Mouse (Mus musculus): ENCODE measurements at regions not wholly inside any gene's neighbourhood (a gene's known extent, or its start where the extent isn't known, plus 50 kb on each side); places are given as distances from the start of the nearest gene placed in this dataset.

DNA sequence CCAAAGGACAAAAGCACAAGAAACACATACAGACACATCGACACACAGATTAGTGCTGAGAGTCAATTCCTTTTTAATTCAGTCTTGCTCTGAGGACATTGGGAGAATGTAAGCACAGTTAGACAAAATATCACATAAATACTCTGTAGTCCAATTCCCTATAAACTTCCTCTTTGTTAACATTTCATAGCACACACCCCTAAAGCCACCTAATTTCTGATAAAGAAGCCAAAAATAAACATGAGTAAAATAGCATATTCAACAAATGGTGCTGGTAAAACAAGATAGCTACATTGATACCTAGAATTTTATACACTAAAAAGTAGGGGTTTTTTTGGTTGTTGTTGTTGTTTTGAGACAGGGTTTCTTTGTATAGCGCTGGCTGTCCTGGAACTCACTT, 356.6 kb downstream of the Smarca1 start:
- no peak for DNase-seq (ENCODE audit: low spot score in 2 of 2)

DNA sequence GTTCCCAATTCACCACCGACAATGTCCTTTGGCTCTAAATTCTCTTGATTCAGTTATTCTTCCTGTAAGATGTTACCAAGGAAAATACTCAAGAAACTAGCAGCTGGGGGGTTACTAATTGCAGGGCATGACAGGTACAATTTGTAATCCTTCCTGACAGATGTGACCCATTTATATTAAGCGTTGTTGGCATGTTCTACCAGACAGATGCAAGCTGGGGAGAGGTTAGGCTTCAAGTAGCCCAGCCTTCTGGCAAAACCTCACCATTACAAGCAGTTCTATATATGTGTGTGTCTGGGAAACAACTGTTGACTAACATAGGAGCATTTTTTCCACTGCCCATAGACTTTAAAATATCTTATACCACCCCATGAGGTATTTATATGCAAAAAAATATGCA, 397.7 kb downstream of the Smarca1 start:
- no peak for DNase-seq (ENCODE audit: low spot score in 2 of 2)

DNA sequence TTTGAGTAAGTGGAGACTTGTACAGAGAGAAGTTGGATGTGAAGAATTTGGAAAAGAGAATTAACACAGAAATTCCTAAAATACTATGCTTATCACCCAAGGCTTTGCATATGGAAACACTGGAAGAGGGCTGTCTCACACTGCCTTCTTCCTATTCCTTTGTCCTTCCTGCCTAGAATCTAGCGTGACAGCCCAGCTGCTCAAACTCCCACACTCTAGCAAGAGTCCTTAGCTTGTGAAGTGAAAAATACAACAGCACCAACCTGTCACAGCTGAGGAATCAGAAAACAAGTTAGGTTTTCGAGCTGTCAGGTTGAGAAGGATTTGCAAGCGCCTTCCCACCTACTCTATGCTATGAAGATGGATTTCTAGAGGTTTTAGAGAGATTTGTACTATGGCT, 410.0 kb downstream of the Smarca1 start:
- DNase-seq (ENCODE audit: low spot score in 2 of 2), result peak in 1 of 2 experiments; percentile 6

DNA sequence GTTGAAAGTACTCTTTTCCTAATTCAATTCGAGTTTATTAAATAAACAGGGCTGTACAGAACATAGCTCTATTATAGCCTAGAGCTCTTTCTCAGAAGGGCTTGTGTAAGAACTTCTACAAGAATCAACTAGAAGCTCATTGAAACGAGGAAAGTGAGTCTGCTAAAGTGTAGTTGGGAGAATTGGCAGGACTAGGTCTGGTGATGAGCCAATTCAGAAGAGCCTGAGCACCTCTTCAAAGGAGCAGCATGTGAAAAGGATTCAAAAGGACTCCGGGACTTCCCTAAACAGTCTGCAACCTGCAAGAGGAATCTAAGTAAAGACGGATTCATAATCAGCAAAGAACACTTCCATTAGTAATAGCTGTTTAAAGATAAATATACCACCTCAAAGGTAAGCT, 414.5 kb downstream of the Smarca1 start:
- no peak for DNase-seq (ENCODE audit: low spot score in 2 of 2)

DNA sequence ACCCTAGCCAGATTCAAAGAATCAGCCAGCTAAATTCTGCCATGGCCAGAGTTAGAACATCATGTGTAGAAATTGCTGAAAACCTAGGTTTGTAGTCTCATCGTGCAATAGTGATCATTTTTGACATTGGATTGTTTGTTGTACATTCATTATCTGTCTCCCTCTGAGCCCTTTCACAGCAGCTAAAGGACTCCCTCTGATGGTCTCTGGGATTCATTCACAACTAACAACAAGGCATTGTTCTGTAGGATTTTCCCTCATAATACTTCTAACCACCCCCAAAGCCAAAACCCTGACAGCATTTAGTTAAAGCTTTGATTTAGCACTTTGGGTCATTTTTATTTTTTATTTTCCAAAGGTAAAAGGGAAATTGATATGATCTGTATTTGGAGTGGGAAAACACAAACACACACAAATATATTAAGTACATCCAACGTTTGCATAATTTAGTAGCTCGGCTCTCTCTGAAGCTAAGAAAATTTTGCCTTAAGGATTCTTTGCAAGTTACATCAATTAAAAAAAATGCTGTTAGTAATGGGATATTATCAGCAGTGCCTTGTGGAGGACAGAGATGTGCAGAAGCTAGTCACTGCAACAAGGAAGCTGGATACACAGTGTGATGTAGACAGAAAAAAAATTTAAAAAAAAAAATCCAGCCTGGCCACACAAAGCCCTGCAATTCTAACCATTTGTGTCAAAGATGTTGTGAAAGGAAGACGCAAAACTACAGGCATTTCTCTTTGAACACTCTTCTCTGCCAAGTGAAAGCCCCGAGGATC, 425.9 kb downstream of the Smarca1 start:
- no peak for DNase-seq (ENCODE audit: low spot score in 2 of 2)

DNA sequence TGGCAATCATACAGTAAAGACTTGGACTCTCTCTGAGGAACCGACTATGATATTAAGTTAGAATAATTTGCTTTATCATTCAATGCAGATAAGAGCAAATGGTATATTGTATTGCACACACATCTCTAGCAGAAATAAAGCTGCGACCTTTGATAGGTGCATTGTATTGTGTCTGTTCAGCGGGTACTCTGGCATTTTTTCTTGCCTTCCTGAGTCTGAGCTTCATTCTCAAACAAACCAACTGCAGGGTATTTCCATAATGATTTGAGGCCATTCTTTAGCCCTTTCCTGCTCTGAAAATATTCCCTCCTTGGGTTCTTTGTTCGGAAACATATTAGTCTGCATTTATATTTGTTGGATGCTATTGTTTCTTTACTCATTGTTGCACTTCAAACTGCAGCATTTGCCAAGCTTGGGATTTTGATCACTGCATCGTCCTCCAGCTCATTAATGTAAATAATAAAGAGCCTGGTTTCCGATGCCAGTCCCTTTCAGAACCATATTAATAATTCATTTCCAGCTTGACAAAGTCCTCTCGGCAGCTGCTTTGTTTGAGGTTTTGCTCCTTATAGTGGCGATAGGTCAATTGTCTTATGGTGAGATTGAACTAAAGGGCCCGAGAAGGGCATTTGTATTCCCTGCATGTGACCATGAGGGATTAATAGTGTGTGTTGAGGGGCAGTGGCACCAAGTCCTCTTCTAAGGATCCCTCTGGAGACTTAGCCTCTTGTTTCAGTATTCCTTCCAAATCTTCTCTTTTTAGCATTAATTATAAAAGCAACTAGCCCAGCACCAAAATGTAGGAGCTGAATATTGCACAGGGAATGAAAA, 430.9 kb downstream of the Smarca1 start:
- no peak for DNase-seq (ENCODE audit: low spot score in 2 of 2)
